ENCODE assay signal across 8 mouse cellular contexts in genomic region chr2:180024401-180025098, GRCm38 (mm10). TPM values are rescaled to one million over a fixed set of nuclear protein-coding genes. Genes with fewer than 3 reads are reported as not detected.
DNase-seq lines count a peak whose midpoint lies in the region; ATAC-seq and TF ChIP-seq lines count a peak whose summit lies in the region.

Gene Lsm14b, plus strand, starts transcription at chr2:180024987.

- TF ChIP-seq CTCF in ES-Bruce4 (IDR thresholded peaks at IDR 0.05; ENCODE audit: low read depth, low read length), result no peak

- H3K4me1 ChIP-seq in ES-Bruce4 (ENCODE audit: control insufficient read depth, insufficient read depth, low read length), result no peaks in the 10 kb centered on the region
- peaks cover 25% of the 10 kb centered on the region for H3K4me1 ChIP-seq in forebrain, embryonic 14.5 days (ENCODE audit: control insufficient read depth, insufficient read depth, low read length)
- H3K4me1 ChIP-seq in neural tube, embryonic 15.5 days, result peaks cover 44% of the 10 kb centered on the region

- no peaks in the 10 kb centered on the region for H3K9me3 ChIP-seq in ES-Bruce4 (replicated peaks; ENCODE audit: control insufficient read depth, insufficient read depth, low read length, poor library complexity, severe bottlenecking)
- no peaks in the 10 kb centered on the region for H3K9me3 ChIP-seq in forebrain, embryonic 14.5 days (replicated peaks; ENCODE audit: control insufficient read depth, low read length)
- no peaks in the 10 kb centered on the region for H3K9me3 ChIP-seq in neural tube, embryonic 15.5 days (replicated peaks)

- 0 out of 2 replicates have a peak, but pooled peaks have one; percentile 42 for TF ChIP-seq EP300 in ES-Bruce4 (IDR thresholded peaks at IDR 0.05; ENCODE audit: insufficient read depth, low read depth, low read length)

- peak within 1 kb of the TSS; percentile 92 for H3K9ac ChIP-seq in ES-Bruce4 (ENCODE audit: low read depth, poor library complexity, severe bottlenecking)
- H3K9ac ChIP-seq in forebrain, embryonic 14.5 days (ENCODE audit: low read length), result peak within 1 kb of the TSS; percentile 98
- peak within 1 kb of the TSS; percentile 96 for H3K9ac ChIP-seq in neural tube, embryonic 15.5 days (replicated peaks)

- TF ChIP-seq POLR2A in ES-Bruce4 (IDR thresholded peaks at IDR 0.05; ENCODE audit: insufficient read depth, low read length), result peak; percentile 16

- intact Hi-C loops in heart, postnatal 14 days (cut with DNase I), result loop anchor here (1.0 kb wide), 1 partner anchor 47 kb away; no protein-coding TSS in a partner anchor

- H3K27me3 ChIP-seq in ES-Bruce4 (ENCODE audit: control insufficient read depth, insufficient read depth, low read length, poor library complexity, severe bottlenecking), result no peaks in the 10 kb centered on the region; the same call in 1 of the 2 replicates
- 0 out of 2 replicates have a peak, but pooled peaks cover 10% of the 10 kb centered on the region for H3K27me3 ChIP-seq in forebrain, embryonic 14.5 days (replicated peaks; ENCODE audit: control insufficient read depth, insufficient read depth, low read length)
- peaks cover 29% of the 10 kb centered on the region for H3K27me3 ChIP-seq in neural tube, embryonic 15.5 days (replicated peaks)

- H3K36me3 ChIP-seq in ES-Bruce4 (ENCODE audit: control insufficient read depth, insufficient read depth, low read length, poor library complexity, severe bottlenecking), result peaks cover 5% of the 10 kb centered on the region; the same call in 1 of the 2 replicates
- peaks cover 29% of the 10 kb centered on the region for H3K36me3 ChIP-seq in forebrain, embryonic 14.5 days (ENCODE audit: control insufficient read depth, insufficient read depth, low read length)
- H3K36me3 ChIP-seq in neural tube, embryonic 15.5 days, result peaks cover 21% of the 10 kb centered on the region

- H3K4me2 ChIP-seq in forebrain, embryonic 14.5 days (ENCODE audit: low read length), result peak within 1 kb of the TSS; percentile 91
- peak within 1 kb of the TSS; percentile 95 for H3K4me2 ChIP-seq in neural tube, embryonic 15.5 days

- peak; percentile 80 for ATAC-seq in cerebellum, adult (ENCODE audit: insufficient number of reproducible peaks, low FRiP score, low TSS enrichment)
- peak; percentile 98 for ATAC-seq in forebrain, embryonic 14.5 days
- peak; percentile 94 for ATAC-seq in neural tube, embryonic 15.5 days (ENCODE audit: low FRiP score)

- H3K27ac ChIP-seq in ES-Bruce4 (ENCODE audit: insufficient read depth, low read length), result no peak within 1 kb of the TSS
- H3K27ac ChIP-seq in forebrain, embryonic 14.5 days (ENCODE audit: low read depth, low read length), result peak within 1 kb of the TSS; percentile 96
- H3K27ac ChIP-seq in neural tube, embryonic 15.5 days (replicated peaks), result peak within 1 kb of the TSS; percentile 97

- whole genome bisulfite sequencing in forebrain, embryonic 14.5 days, result 0% methylated on average over 51 of the region's 80 CpGs
- WGBS in neural tube, embryonic 15.5 days, result under 1% methylated on average over 66 of the region's 80 CpGs

- DNase-seq in forebrain, embryonic 14.5 days (ENCODE audit: low spot score), result peak; percentile 98
- peak; percentile 99 to 100 for DNase-seq in heart, postnatal 14 days
- peak; percentile 99 for DNase-seq in layer of hippocampus, adult 11-12 months (ENCODE audit: low spot score)
- DNase-seq in lung, adult 18-20 months, result peak; percentile 99
- DNase-seq in testis, postnatal 14 days (ENCODE audit: low spot score), result peak; percentile 99

- H3K4me3 ChIP-seq in ES-Bruce4 (ENCODE audit: low read depth, low read length), result peak within 1 kb of the TSS; percentile 74
- peak within 1 kb of the TSS; percentile 97 for H3K4me3 ChIP-seq in forebrain, embryonic 14.5 days (ENCODE audit: low read depth, low read length)
- peak within 1 kb of the TSS; percentile 94 for H3K4me3 ChIP-seq in neural tube, embryonic 15.5 days (replicated peaks)

RNA-seq across cellular contexts. Expression of gene Lsm14b, which starts in this region (rescaled TPM):
- 55.6 and 59.8 TPM in 2 replicates for polyA plus RNA-seq in ES-Bruce4 (2011; ENCODE audit: insufficient read depth, insufficient read length, low read depth, missing spikeins)
- polyA plus RNA-seq in forebrain, embryonic 14.5 days (2014; fragmentation: Nextera tagmentation; extraction: Ambion mirVana), result 17.9 and 29.1 TPM in 2 replicates
- total RNA-seq in heart, postnatal 14 days (2021), result 10 to 100 TPM; 57.3 to 61.8 TPM
- 16.4 and 24.0 TPM in 2 replicates for polyA plus RNA-seq in neural tube, embryonic 15.5 days (2015; fragmentation: Nextera tagmentation; extraction: Ambion mirVana)
